Mouse (Mus musculus) brain, adult 2 months (tissue): Measurements from ENCODE around the gene Ppp4r1.
A peak's percentile ranks its signal among the peaks of the same experiment; 100 is the strongest.

ENCODE experiments used
- DNase-seq: peaks from one replicate; pipeline ENCODE4 v3.0.0; 2011; ENCODE audit warnings: low read depth, low spot score

Ppp4r1 gene

DNA sequence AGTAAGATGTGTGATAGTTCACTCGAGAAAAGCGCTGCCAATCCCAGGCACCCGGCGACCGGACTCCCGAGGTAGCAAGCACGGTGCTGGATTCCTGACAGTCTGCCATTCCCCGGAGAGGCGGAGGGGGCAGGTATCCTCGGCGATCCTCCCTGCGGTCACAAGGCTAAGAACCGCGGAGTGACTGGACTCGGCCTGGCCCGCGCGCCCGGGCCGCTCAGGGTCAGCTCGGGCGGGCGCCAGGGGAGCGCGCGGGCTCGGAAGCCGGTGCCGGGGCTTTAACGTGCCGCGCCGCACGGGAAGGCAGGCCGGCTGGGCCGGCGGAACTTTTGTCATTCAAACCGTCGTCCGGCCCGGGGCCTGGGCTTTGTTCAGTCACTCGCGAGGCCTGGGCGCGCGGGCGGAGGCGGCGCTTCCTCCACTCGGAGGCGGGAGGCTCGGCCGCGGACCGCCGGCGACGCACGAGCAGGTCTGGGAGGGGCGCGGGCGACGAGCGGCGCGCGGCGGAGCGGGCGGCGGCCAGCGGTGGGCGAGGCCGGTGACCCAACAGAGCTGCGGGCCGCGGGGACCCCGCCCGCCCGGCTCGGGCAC is at the start of gene Ppp4r1:
Ppp4r1 (plus strand) TSS at position 23 of the 591 bp plus-strand sequence.
- DNase-seq: peak; percentile 90

DNA sequence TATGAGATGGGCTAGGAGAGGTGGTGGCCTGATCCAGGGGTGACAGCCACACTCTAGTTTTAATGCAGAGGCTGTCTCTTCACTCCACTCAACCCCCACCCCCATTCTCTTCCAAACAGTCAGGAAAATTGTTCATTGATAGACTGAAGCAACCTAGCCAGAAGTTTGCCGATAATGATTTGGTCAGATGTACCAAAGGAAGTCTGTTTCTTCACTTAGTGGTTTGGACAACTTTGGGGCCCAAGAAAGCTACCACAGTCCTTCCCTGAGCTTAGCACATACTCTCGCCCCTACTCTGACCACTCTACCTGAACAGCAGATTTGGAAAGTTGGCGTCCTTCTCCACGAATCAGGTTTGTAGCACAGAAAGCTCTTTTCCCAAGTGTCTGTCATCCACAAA is 49.7 kb upstream of the Ppp4r1 start:
- no peak for DNase-seq

DNA sequence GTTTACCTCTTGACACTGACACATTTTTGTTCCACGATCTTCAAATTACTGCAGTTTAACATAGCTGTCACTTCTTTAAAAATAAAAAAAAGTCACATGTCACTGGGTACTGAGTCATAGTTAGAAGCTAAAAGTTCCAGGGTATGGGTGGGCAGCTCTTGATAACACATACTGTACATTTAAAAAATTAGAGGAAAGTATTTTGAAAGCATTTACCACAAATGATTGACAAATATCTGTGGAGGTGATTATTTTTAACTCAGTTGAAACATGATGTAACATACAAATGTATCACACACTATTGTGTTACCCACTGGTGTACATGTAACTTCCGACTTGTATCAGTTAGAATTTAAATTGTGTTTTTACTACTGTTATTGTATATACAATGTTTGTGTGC is 47.3 kb upstream of the Ppp4r1 start:
- DNase-seq: no peak

DNA sequence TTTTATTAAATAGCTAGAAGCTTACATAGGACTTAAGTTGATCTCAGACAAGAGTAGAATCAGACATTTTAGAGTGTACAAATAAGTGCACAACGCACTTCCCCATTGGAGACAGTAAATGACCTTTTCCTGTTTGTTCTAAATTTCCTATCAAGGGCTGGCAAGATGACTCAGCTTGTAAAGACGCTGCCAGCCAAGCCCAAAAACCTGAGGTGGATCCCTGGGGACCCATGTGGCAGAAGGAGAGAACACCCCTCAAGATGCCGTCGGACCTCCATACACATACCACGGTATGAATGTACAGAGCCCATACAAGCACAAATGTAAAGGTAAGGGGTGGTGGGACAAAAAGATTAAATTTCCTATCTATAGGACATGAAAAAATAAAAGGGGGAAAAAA is 45.2 kb upstream of the Ppp4r1 start:
- DNase-seq: no peak

DNA sequence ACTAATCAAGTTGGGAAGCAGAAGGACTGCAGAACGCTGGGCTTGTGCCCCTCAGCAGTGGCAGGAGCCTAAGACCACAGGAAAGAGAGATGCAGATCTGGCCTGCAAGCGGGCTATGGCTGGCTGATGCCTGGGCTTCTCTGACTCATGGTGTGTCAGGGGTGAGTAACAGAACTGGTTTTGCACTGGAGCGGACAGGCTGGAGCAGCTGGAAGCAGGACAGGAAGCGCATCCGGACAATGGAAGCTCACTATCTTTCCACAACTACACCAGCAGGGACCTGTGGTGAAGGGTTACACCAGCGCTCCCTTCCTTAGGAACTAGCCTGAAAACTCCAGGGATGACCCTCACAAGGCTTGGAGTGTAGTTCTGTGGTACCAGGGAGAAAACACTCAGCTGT is 44.8 kb upstream of the Ppp4r1 start:
- DNase-seq: no peak

DNA sequence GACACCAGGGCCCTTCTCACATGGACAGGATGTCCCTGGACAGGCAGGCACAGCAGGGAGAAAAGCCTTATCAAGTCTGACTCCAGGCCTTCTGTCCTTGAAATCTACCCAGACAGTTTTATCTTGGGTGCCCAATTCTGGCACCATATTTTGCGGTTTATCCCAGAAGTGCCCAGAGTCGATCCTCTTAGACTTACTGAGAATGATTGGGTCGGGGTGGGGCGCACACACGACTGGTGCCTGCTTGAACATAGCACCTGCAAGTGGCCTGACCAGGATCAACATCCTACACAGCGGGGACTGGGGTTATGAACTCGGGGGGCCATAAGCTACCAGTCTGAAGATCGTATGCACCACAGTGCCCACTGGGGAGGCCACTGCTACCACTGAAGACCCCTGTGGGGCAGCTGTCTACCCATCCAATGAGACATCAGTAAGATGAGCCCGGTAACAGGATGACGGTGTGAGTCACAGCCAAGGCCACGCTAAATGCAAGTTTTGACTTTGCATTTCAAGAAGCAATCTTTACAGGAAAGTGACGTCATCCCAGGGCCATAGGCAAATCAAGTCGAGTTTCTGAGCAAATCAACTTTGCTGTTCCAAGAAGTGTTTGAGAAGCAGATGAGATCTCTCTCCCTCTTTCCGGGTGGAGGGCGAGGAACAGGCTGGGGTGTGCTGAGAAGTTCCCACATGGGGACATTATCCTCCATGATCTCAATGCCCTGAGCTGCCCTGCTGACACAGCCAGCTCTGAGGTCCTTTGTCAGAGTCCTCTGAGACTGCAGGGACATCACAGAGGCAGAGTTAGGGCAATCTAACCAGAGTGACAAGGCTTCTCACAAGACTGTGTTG is 42.3 kb upstream of the Ppp4r1 start:
- DNase-seq: no peak

DNA sequence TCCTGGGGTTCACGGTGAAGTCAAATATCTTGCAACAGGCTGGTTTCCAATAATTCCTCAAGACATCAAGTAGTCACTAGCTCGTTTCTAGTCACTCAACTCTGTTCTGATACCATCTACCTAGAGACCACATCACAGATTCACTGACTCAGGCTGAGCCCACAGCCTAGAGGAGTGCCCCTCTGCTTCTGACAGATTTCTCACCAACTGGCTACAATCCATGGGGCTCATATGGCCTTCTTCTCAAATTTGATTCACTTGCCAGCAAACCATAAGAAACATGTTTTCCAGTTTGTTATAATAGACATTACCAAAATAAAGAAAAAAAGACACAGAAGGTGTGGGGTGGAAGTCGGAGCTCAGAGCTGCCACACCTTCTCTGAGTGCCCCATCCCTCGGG is 40.8 kb upstream of the Ppp4r1 start:
- no peak for DNase-seq

DNA sequence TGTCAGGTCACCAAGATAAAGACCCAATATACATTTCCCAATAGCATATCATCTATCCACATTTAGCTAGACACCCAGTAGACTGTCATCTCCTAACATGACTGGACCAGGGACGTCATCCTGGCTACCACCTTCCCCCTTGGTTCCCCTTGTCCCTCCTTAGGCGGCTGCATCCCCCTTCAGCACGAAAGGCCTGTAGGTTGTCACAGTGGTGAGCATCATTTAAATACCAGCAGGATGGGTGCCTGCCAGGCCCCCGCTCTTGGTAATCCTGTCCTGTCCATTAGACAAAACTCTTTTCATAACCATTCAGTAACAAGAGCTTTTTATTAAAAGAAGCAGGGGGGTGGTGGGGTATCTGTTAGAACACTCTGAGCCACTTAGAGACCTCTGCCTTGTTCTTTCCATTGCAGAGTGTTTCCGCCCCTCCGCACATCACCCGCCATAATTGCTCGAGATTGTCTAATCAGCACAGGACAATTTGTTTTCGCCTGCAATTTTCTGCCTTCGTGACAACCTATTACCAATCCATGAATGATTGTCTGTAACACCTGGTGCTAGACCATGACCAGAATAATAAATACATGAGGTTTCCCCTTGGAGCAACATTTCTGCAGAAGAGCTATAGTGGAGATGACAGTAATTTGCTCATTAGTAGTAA is 40.0 kb upstream of the Ppp4r1 start:
- DNase-seq: peak; percentile 74

DNA sequence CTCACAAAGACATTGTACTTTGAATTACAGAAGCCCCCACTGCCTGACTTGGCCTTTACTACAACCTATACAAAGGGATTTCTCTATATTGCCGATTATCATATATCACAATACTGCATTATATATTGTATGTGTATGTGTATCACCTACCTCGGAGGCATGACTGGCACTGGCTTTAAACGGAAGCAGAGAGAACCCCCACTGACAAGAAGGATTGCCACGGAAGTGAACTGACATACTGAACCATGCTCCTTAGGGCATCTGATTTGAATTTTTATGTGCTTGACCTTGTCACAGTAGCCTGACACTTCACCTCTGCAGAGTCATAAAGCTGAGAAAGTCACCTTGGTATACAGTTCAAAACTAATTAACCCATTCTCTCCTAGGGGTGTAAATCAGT is 39.4 kb upstream of the Ppp4r1 start:
- no peak for DNase-seq

DNA sequence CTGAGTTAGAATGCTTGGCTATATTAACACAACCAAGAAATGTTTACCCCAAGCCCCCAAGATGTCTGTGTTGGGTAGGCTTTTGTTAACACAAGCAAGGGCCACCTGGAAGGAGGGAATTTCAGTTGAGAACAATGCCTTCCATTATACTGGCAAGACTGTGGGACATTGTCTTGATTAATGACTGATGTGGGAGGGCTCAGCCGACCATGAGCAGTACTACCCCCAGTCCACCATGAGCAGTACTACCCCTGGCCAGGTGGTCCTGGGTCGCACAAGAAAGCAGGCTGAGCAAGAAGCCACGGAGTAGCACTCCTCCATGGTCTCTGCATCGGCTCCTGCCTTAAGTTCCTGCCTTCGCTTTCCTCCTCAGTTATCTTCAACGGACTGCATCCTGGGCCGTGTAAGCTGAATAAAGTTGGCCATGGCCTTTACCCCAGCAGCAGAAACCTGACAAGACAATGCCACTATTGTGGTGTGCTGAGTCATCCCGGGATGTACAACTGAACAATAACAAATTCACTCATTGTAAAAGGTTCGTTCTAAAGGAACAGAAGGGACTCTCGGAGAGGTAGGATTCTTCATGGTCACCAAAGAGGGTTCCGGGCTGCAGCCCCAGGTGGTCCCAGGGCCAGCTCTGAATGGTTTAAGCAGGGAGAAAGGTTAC is 38.6 kb upstream of the Ppp4r1 start:
- peak; percentile 85 for DNase-seq

DNA sequence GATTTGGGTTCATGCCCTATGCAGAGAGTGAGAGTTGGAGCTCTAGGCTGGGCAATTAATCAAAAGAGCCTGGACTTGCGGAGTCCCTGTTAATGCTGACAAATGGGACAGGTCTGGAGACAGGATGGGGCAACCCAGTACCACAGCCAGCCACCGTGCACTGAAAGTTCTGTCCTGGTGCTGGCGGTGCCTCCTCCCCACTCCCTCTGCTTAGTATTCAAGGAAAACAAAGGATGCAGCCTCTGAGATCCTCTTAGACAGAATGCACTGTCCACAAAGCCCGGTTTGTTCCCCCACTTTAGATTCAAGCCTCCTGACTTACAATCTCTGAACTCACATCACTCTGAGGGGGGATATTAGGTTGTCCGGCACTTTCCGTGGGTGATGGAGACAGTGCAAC is 36.1 kb upstream of the Ppp4r1 start:
- DNase-seq: peak; percentile 90

DNA sequence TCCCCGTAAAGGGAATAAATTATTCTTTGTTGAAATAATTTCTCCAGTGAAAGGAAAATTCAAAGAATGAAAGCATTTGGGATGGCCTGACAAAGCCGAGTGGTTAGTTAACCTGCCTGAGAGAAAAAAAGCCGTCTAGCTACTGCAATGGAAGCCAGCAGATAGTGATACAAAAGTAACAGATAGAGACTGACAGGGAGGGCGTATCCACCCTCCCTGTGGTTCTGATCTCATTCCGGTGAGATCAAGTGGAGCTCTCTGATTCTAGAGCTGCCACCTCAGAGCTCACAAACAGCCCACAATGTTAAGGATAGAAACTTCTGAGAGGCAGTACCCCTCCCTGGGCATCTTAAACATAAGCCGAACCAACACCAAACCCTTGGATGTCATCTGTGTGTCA is 33.4 kb upstream of the Ppp4r1 start:
- DNase-seq: no peak

DNA sequence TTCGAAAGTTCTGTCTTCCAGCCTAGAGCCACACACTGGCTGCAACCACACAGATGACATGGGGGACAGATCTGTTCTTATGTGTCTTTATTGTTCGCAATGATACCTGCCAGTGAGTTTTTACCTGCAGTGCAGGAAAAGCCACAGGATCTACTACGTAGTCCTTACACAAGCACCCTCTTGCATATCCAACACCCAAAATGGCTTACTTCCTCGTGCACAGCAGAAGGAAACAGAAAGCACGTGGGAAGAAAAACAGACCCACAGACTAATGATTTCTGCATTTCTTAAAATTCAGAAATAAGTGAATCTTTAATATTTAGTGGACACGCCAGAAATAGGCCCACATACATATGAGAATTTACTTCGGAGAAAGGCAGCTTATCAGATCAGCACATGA is 32.6 kb upstream of the Ppp4r1 start:
- DNase-seq: no peak

DNA sequence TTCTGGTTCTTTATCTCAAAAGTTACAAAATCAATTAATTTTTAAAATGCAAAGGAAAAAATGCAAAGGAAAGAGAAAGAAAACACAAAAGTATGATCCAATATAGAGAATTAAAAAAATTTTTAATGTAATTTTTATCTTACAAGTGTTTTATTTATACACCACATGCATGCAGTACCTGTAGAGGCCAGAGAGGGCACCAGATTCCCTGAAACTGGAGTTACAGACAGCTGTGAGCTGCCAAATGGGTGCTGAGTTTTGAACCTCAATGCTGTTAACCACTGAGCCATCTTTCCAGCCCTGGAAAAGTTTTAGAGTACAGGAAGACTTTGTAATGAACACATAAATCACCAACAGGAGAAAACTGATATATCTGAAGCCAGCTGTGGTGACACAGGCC is 32.1 kb upstream of the Ppp4r1 start:
- DNase-seq: no peak

DNA sequence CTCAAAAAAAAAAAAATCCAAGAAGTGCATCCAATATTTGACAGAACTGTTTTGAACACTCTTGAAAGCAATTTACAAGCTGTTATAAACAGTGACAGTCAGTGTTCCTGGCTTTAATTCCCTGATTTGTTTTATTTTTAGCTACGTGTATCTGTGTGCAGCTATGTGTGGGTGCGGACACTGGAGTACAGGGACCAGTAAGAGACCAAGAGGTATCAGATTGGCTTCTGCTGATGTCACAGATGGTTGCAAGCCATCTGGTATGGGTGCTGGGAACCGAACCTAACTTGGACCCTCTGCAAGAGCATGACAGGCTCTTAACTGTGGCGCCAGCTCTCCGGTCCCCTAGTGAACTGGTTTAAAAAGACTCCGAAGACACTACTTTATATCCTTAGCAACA is 29.2 kb upstream of the Ppp4r1 start:
- peak; percentile 29 for DNase-seq

DNA sequence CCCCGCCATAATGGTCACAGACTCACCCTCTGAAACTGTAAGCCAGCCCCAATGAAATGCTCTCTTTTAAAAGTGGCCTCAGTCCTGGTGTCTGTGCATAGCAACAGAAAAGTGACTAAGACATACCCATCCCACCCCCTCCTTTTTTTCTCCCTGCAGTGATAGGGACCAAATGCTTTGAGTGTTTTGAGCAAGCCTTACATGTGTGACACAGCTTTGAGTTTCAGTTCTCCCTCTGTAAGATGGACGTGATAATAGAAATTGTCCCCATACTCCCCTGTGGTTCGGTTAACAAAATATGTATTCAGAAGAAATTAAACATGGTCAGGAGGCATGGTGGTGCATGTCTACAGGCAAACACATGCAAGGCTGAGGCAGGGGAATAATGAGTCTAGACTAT is 26.5 kb upstream of the Ppp4r1 start:
- DNase-seq: no peak

DNA sequence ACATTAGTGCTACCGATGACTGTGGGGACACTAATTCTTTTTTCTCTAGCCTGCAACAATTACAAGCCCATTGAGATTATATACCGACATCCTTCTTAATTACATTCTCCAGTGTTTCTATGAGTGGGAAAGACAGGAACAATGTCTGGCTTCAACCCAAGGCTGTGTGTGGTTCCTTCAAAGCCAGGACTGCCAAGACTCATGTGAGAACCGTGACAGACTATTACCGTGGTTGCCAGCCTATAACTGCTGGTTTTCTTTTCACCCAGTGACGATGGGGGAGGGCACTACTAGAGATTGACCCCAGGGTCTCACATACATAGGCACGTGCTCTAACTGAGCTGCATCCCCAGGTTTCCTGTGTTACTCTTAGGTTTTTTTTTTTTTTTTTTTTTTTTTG is 25.2 kb upstream of the Ppp4r1 start:
- peak; percentile 46 for DNase-seq

DNA sequence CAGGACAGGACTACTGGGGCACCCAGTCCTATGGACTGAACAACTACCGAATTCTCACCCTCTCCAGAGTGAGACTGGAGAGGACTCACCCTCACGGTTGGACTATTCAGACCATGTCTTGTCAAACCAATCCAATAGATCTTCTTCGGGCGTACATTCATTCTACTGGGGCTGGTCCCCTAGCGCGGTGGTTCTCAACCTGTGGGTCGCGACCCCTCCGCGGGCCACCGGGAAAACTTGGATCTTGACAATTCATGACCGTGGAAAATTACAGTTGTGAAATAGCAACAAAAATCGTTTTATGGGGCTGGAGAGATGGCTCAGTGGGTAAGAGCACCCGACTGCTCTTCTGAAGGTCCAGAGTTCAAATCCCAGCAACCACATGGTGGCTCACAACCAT is 19.2 kb upstream of the Ppp4r1 start:
- DNase-seq: no peak

DNA sequence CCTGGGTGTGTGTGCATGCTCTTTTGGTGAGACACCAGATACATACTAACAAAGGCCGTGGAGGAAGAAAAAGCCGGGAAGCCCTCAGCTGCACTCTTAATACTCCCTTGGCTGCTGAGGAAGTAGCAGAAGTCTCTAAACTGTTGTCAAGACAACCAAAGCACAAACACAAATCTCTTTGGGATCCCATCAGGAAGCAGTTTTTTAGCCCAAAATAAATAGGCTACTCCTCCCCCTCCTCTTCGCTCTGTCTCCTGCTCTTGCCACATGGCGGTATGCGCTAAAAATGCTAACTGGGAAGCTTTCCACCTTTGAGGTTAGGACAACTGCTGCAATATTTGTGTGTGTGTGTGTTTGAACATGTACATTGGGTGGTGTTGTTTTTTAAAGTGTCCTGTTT is 13.9 kb upstream of the Ppp4r1 start:
- peak; percentile 84 for DNase-seq

DNA sequence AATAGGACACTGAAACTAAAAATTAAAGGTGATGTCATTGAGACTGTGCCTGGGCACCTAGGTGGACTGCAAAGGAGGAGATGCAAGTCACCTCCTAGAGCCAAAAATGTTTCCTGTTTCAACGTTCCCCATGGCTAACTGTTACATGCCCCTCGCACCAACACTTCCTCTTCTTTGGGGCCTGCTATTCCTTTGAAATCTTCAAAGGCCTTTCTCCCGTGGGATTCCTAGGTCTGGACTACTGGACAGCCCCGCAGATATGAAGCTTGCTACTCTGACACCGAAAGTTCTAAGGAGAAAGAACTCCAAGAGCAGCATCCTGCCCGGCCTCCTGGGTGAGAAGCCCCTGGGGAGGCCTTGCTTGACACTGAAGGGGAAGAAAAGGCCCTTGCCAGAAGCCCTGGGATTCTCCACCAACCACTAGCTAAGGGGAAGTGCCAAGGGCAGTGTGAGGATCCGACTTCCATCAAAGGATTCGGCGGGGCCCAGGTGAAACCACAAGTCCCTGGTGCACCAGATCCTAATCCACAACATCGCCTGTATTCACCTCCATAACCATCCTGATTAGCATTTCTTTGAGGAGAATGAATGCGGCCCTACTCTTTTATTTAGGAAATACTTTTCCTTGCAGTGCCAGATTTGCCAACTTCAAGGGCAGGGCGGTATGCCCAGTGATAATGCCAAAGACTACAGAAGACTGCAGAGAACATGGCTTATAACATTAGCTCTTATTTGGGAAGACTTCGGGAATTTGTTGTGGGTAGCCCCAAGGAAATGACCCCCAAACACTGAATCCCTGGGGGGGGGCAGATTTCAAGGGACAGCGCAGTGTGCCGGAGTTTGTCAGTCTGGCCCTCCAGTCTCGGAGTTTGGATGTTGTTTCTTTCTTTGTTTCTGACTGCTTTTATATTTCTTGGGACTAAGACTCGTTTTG is 11.1 kb upstream of the Ppp4r1 start:
- no peak for DNase-seq
